Mouse (Mus musculus) spleen, postnatal 10 days (tissue): ENCODE measurements at regions not wholly inside any gene's neighbourhood (a gene's known extent, or its start where the extent isn't known, plus 50 kb on each side); places are given as distances from the start of the nearest gene placed in this dataset.

ENCODE experiments used
- DNase-seq, 2 experiments: peaks; one replicate each; pipeline ENCODE4 v3.0.0; 2021 to 2022; ENCODE audit warnings: low spot score in 2 of 2

DNA sequence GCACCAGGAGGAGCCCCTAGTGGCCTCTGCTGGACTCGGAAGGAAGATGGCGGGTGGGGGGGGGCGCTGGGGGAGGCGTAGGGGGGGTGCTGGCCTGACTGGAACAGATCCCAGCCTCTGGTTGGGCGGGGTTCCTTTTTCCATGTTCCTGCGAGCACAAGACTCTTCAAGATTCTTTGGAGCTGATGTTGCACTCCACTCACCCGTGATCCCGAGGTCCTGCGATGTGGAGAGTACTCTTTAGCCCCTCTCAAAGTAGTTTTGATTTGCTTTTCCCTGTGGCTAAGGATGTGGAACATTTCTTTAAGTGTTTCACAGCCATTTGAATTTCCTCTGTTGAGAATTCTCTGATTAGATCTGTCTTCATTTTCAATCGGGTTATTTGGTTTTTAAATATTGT, 269.8 kb upstream of the 2610301B20Rik start:
- DNase-seq: no peak

GRCm38 (mm10) chr4:10607855-10608576, 266.3 kb upstream of the 2610301B20Rik start:
- no peak for DNase-seq

DNA sequence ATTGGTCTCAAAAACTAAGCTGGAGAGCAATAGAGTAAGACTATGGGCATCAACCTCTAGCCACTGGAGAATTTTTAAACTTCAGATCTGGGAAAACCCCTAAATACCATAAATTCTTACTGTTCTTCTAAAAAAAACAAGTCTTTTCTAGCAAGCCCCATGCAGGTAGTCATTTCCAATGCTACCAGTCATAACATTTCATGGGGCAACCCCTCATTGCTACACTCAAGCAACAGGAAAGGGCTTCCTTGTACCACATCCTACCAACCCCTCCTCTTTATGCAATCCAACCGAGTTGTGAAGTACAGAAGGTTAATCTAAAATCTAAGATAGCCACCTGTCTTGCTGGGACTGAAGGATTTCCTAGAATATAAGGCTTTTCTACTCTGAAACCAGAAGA, 263.5 kb upstream of the 2610301B20Rik start:
- DNase-seq: no peak
